Mouse (Mus musculus) cerebral cortex, adult 2 months (tissue): Measurements from ENCODE around the gene Hist3h2a.

Experiments used
- WGBS: fragments of 180-500 bp; shearing (Covaris S2); methylation state at CpG from one replicate; pipeline ENCODE4 v1.1.7; 2018; 5-methylcytosine and 5-hydroxymethylcytosine counted together

The Hist3h2a gene

GRCm38 (mm10) chr11:58947798-58948528 is 6.5 kb upstream of the Hist3h2a start:
- WGBS = 6% methylated on average over 23 of the region's 23 CpGs

DNA sequence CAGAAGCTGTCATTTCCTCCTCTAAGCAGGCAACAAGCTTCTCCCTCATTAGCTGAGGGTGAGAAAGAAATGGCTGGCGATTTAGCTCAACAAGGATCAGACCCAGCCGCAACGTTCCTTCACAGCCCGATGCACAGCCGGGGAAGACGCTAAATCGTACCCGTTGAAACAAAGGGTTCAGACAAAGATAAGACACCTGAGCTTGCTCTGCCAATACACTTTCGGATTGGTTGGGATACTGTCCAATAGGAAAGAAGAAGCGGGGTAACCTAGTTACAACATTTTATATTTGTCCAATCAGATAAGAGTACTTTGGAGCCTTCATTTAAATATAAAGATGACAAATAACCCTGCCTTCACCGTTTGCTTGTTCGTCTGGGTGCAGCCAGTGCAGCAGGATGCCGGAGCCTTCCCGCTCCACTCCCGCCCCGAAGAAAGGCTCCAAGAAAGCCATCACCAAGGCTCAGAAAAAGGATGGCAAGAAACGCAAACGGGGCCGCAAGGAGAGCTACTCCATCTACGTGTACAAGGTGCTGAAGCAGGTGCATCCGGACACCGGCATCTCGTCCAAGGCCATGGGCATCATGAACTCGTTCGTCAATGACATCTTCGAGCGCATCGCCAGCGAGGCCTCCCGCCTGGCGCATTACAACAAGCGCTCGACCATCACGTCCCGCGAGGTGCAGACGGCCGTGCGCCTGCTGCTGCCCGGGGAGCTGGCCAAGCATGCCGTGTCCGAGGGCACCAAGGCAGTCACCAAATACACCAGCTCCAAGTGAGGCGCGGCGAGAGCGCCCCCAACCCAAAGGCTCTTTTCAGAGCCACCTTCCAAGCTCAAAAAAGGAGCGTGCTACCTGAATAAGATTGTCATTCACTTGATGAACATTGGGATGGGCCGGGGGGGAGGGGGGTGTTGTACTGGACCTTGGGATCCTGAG is 5.7 kb upstream of the Hist3h2a start, which contains the start of gene Hist3h2ba:
Gene Hist3h2ba, plus strand, starts transcription at position 379 of the 938 bp plus-strand sequence.
- under 1% methylated on average over 48 of the region's 48 CpGs for WGBS

DNA sequence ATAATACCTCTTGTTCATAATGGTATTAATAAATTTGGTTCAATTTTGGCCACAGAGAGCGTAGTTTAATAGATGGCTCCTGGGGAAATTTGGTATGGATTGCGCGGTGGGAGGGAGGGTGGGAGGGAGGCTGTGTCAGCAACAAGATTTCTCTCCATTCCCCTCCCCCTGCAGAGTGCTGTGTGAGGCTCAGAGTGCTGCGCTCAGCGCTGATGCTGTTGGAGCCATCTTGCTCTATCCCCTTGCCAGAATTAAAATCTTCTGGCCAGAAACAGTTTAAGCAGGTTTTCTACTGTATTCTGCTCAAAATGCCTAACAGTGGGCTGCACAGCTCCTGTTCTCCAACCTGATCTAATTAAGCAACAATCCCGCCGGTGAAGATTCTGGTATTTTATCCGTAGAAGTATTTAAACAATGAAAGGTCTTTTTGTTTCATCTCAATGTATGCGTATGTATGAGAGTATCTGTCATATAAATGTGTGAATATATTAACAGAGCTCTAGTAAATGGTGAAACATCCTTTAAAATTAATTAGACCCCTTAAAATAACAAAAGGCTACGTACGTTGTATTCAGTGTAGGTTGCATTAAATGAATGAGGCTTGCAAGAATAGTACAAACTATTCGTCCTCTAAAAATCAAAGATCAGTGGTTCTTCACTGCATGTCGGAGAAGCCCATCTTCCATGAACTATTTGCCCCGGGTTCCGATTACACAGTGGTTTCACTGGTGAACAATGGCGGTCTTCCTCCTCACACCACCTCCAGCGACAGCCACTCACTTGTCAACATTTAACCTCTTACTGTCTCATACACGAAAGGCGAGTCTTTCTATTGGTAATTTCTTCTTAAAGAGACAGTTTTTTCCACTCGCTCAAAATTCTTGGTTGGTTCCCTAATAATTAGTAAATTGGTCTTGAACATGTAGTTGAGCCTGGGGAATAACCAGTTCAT is 4.7 kb upstream of the Hist3h2a start:
- 8% methylated on average over 20 of the region's 20 CpGs for WGBS

GRCm38 (mm10) chr11:58951210-58951609 is 3.3 kb upstream of the Hist3h2a start:
- WGBS = 56% methylated on average over 5 of the region's 5 CpGs

- WGBS = 1% methylated on average over 33 of the region's 33 CpGs
Observed at GRCm38 (mm10) chr11:58953351-58954169, 925 bp upstream of the Hist3h2a start.

DNA sequence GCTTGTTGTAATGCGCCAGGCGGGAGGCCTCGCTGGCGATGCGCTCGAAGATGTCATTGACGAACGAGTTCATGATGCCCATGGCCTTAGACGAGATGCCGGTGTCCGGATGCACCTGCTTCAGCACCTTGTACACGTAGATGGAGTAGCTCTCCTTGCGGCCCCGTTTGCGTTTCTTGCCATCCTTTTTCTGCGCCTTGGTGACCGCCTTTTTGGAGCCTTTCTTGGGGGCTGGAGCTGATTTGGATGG is 390 bp upstream of the Hist3h2a start:
- 0% methylated on average over 17 of the region's 17 CpGs for WGBS

GRCm38 (mm10) chr11:58955143-58955867 is 820 bp downstream of the Hist3h2a start:
- under 1% methylated on average over 20 of the region's 20 CpGs for WGBS

- 11% methylated on average over 8 of the region's 8 CpGs for WGBS
Observed at GRCm38 (mm10) chr11:58955868-58956257, 1.4 kb downstream of the Hist3h2a start.

DNA sequence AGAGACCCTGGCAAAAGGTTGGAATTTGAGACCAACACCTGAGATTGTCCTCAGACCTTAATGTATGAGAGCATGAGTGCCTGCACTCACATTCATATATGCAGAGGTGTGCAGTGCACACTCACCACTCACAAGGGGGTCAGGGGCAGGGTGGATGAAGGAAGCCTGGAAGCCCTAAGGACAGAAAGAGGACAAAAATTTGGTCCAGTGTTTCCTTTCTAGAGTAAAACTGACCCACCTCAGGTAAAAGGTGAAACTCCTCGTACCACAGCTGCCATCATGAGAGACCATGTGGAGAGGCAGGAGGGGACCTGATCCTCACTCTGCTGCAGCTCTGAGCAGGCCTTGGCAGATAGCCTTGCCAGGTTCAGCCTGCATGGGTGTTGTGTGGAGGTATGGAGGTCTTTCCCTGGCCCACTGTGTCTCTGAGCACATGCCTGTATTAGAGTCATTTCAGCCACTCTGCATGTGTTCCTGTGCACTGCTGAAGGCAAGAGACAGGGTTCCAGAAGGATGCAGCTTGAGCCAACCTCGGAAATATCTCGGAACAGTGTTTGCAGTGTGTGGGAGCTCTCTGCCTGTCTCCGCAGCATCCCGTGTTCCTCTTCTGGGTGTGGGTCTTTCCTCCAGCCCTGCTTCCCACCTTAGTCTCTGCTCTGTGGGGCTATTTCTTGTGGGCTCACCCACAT is 2.9 kb downstream of the Hist3h2a start:
- WGBS = 27% methylated on average over 5 of the region's 5 CpGs

GRCm38 (mm10) chr11:58958536-58958935 is 4.1 kb downstream of the Hist3h2a start:
- 82% methylated on average over 6 of the region's 6 CpGs for WGBS

DNA sequence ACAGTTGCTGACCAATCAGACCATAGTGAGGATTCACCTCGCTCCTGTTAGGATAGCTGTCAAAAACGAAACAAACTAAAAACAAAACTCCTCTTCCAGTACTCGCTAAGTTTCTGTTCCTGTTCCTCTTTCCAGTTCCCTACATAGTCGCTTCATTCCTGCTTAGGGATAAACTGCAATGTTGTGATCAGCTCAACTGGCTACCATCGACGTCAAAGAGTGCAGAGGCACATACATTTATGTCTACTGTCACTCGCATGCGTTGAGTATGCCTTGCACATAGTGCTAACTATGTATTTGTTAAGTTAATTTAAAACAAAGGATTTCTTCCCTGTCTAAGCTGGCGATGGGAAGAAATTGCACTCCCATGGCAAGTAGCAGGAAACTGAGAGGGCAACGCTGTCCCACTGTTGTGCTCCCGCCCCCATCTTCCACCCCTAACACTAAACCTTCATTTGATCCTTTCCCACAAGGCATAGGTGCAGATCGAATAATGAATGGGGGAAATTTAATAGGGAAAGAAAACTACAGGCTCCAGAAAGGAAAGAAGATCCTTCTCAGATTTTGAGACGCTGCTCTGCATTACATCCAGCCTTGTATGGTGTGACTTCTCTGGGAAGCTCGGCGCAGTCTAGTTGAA is 4.8 kb downstream of the Hist3h2a start:
- WGBS = 18% methylated on average over 15 of the region's 15 CpGs

- WGBS = under 1% methylated on average over 40 of the region's 40 CpGs
Observed at GRCm38 (mm10) chr11:58959921-58960465, 5.5 kb downstream of the Hist3h2a start.

- 67% methylated on average over 50 of the region's 50 CpGs for WGBS
Observed at GRCm38 (mm10) chr11:58961364-58962177, 7.1 kb downstream of the Hist3h2a start.

GRCm38 (mm10) chr11:58963543-58963942 is 9.1 kb downstream of the Hist3h2a start:
- WGBS = 35% methylated on average over 17 of the region's 17 CpGs

DNA sequence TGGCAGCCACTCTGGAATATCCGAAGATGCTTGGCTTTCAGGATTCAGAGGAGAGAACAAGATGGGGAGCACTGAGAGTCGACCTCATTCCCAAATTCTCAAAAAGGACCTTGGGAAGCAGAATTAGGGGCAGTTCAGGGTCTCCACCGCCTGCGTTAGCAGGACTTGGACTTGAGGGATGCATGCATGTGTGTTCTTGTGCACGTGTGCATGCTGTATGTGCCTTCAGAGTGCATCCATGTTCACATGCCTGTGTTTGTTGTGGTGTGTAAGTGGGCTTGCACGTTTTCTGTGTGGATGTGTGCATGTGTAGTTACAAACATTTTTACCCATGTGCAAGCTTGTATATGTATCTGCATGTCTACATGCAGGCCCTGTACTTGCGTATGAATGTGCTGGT is 9.7 kb downstream of the Hist3h2a start:
- 90% methylated on average over 7 of the region's 7 CpGs for WGBS

- 70% methylated on average over 12 of the region's 12 CpGs for WGBS
Observed at GRCm38 (mm10) chr11:58965001-58965760, 10.7 kb downstream of the Hist3h2a start.

GRCm38 (mm10) chr11:58967346-58967745 is 12.9 kb downstream of the Hist3h2a start:
- WGBS = 91% methylated on average over 1 of the region's 1 CpGs
